Mouse (Mus musculus): ENCODE results near the gene Arhgef3.

DNA sequence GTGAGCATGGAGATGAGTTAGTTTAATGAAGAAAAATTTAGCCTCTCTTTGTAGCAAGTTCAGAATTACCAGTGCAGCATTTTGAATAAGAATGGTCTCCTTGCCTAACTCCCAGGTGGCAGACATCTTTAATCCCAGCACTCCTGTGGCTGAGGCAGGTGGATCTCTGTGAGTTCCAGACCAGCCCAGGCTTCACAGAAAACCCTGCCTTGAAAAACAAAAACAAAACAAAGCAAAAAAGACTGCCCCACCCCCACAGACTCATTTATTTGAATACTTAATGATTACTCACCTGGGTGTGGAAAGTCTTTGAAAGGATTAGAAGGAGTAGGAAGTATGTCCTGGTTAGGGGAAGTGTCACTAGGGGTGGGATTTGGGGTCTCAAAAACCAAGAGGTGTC lies 158.5 kb downstream of the Arhgef3 start:
- no peak for TF ChIP-seq CHD2 (IDR thresholded peaks at IDR 0.05; ENCODE audit: low read depth, low read length)
- TF ChIP-seq ZNF384 (IDR thresholded peaks at IDR 0.05; ENCODE audit: low read depth, low read length), result no peak
- TF ChIP-seq MAFK (IDR thresholded peaks at IDR 0.05; ENCODE audit: insufficient read depth, low read depth, low read length), result no peak

All from ES-E14 (cell line).